Mouse (Mus musculus) ES-Bruce4 (cell line): ENCODE measurements around the gene Tmem87b. TPM values are rescaled to one million over a fixed set of nuclear protein-coding genes. Genes with fewer than 3 reads are reported as not detected.

Source experiments
- H3K27ac ChIP-seq: 2 replicates; pipeline ENCODE4 v1.5.1; 2012; ENCODE audit warnings: low read length, inconsistent platforms; ENCODE audit not compliant: insufficient read depth
- H3K27me3 ChIP-seq: 2 replicates; pipeline ENCODE4 v1.6.1; 2012; ENCODE audit warnings: mild to moderate bottlenecking, low read length, inconsistent platforms; ENCODE audit not compliant: control insufficient read depth, poor library complexity, insufficient read depth, severe bottlenecking
- H3K36me3 ChIP-seq: 2 replicates; pipeline ENCODE4 v1.6.1; 2012; ENCODE audit warnings: inconsistent platforms, mild to moderate bottlenecking, low read length, moderate library complexity; ENCODE audit not compliant: control insufficient read depth, poor library complexity, insufficient read depth, severe bottlenecking
- H3K4me1 ChIP-seq: one replicate; pipeline ENCODE4 v1.8.1; 2011; ENCODE audit warnings: low read length; ENCODE audit not compliant: control insufficient read depth, insufficient read depth
- H3K4me3 ChIP-seq: 2 replicates; pipeline ENCODE4 v1.5.1; 2011; ENCODE audit warnings: low read depth, mild to moderate bottlenecking, low read length
- H3K9ac ChIP-seq: 2 replicates; pipeline ENCODE4 v1.6.1; 2012; ENCODE audit warnings: low read depth, mild to moderate bottlenecking, inconsistent platforms; ENCODE audit not compliant: poor library complexity, severe bottlenecking
- H3K9me3 ChIP-seq: replicated peaks from 2 replicates; pipeline ENCODE4 v1.6.1; 2012; ENCODE audit warnings: mild to moderate bottlenecking, low read length, inconsistent platforms; ENCODE audit not compliant: control insufficient read depth, poor library complexity, insufficient read depth, severe bottlenecking
- CTCF ChIP-seq: IDR thresholded peaks from one replicate; pipeline ENCODE4 v1.8.1; 2011; ENCODE audit warnings: low read depth, low read length
- EP300 ChIP-seq: IDR thresholded peaks from 2 replicates; pipeline ENCODE4 v1.6.1; 2011; ENCODE audit warnings: low read depth, low read length; ENCODE audit not compliant: insufficient read depth
- POLR2A ChIP-seq: IDR thresholded peaks from one replicate; pipeline ENCODE4 v1.8.1; 2011; ENCODE audit warnings: low read length; ENCODE audit not compliant: insufficient read depth
- polyA plus RNA-seq: library from polyadenylated mRNA; stranded (reverse); fragments of >200 nt; gene quantifications from 2 replicates; pipeline ENCODE4 v1.2.4, GENCODE M21; 2011; ENCODE audit warnings: low read depth; ENCODE audit not compliant: missing spikeins, insufficient read depth, insufficient read length

The Tmem87b gene
- polyA plus RNA-seq, 1 experiment: 32.3 TPM

DNA sequence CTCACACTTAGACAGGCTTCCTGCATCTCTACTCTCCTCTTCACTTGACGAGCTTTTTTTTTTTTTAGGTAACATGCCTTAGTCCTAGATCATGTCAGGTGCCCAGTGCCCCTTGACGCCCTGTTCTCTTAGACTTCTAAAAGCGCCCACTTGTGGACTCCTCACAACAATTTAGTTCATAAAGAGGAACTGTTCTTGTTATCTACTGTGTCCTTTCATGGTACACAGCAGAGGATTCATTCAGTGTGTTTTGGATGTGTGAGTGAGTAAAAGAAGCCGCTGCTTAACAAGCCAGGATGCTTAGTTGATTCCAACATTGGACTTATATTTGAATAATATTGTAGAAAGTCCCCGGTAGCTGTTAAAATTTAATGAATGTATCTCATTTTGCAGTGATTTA is 6.0 kb downstream of the Tmem87b start:
- peaks cover 3% of the 10 kb centered on the region for H3K4me1 ChIP-seq
- H3K9me3 ChIP-seq: no peaks in the 10 kb centered on the region
- H3K36me3 ChIP-seq: peaks cover 4% of the 10 kb centered on the region
- no peaks in the 10 kb centered on the region for H3K27me3 ChIP-seq
- H3K4me3 ChIP-seq: no peak overlapping the region
- H3K9ac ChIP-seq: no peak overlapping the region
- no peak overlapping the region for H3K27ac ChIP-seq
- TF ChIP-seq POLR2A (no peak), EP300 (no peak), CTCF (no peak)

DNA sequence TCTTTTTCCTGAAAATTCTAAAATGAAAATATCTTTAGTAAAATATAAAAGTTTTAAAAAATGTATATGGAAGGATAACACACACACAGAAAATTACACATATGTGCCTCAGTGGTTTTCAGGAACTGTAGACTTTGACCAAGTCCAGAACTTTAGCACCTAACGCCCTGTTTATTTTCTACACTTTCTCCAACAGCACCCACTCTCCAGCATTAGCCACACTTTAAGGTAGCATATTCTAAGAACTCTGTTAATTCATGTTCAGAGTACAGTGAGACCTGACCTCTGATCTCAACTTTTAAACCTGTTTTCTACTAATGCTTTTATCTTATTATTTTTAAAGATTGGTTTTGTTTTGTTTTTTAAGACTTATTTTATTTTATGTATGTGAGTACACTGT is 9.9 kb downstream of the Tmem87b start:
- H3K4me1 ChIP-seq: no peaks in the 10 kb centered on the region
- no peak overlapping the region for H3K27ac ChIP-seq
- H3K9ac ChIP-seq: no peak overlapping the region
- no peaks in the 10 kb centered on the region for H3K27me3 ChIP-seq
- TF ChIP-seq CTCF (no peak), POLR2A (no peak)
- no peak overlapping the region for H3K4me3 ChIP-seq
- H3K36me3 ChIP-seq: peaks cover 4% of the 10 kb centered on the region
- H3K9me3 ChIP-seq: no peaks in the 10 kb centered on the region

DNA sequence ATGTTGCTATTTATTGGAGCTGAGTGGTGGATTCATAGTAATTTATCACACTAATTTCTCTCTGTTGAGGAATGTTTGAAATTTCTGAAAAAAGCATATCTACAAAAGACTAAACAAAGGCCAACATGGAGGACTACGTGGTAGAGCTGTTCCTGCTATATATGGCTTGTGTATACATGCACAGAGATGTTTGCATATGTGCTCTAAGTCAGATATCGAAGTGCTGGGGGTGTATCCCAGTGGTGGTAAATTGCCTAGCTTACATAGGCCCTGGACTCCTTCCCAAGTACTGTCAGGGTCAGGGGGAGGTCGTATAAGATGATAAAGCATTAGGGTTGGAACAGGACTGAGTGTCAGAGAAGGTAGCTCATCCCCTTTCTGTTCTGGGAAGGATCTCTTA is 14.7 kb downstream of the Tmem87b start:
- no peak overlapping the region for H3K9ac ChIP-seq
- no peak overlapping the region for H3K27ac ChIP-seq
- no peaks in the 10 kb centered on the region for H3K4me1 ChIP-seq
- H3K27me3 ChIP-seq: no peaks in the 10 kb centered on the region
- TF ChIP-seq CTCF (no peak), EP300 (no peak), POLR2A (no peak)
- peaks cover 17% of the 10 kb centered on the region for H3K36me3 ChIP-seq
- H3K9me3 ChIP-seq: no peaks in the 10 kb centered on the region
- H3K4me3 ChIP-seq: no peak overlapping the region

DNA sequence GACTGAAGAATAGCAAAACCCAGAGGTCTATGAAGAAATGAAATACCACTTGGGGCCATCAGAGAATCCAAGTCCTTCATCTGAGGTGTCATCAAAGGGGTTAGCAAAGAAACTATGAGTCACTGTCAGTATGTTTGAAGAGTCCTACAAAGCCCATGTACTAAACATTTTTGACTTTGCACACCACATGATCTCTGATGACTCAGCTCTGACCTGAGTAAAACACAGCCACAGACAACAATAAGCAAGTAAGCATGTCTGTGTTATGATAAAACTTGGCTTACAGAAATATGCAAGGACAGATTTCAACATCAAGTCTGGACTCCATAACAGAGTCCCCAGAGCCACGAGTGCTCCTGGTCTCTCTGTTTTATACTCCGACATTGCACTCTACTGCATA is 15.1 kb downstream of the Tmem87b start:
- Histone ChIP-seq H3K9ac (no peak overlapping the region), H3K36me3 (peaks cover 18% of the 10 kb centered on the region), H3K4me3 (no peak overlapping the region), H3K4me1 (no peaks in the 10 kb centered on the region), H3K27ac (no peak overlapping the region), H3K27me3 (no peaks in the 10 kb centered on the region), H3K9me3 (no peaks in the 10 kb centered on the region)
- TF ChIP-seq CTCF: no peak
- no peak for TF ChIP-seq EP300
- TF ChIP-seq POLR2A: no peak

DNA sequence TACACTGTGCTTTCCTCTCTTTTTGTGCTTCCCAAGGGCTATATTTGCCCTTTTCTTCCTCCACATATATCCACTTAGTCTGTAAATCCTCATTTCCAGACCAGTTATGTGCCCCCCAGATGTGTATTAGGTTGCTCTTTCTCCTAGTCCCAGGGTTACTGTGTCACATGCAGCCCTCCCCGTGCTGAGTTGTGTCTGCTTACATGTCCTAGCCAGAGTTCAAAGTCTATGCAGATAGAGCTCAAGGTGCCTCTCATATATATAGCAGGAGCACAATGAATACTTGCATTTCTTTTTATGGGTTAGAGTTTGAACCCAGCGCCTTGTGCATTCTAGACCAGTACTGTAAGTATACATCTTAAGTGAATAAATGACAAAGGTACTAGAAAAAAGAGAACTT is 15.5 kb downstream of the Tmem87b start:
- Histone ChIP-seq H3K9ac (no peak overlapping the region), H3K36me3 (peaks cover 18% of the 10 kb centered on the region), H3K27me3 (no peaks in the 10 kb centered on the region), H3K9me3 (no peaks in the 10 kb centered on the region), H3K4me3 (no peak overlapping the region), H3K27ac (no peak overlapping the region), H3K4me1 (no peaks in the 10 kb centered on the region)
- TF ChIP-seq POLR2A (no peak), CTCF (no peak), EP300 (no peak)

DNA sequence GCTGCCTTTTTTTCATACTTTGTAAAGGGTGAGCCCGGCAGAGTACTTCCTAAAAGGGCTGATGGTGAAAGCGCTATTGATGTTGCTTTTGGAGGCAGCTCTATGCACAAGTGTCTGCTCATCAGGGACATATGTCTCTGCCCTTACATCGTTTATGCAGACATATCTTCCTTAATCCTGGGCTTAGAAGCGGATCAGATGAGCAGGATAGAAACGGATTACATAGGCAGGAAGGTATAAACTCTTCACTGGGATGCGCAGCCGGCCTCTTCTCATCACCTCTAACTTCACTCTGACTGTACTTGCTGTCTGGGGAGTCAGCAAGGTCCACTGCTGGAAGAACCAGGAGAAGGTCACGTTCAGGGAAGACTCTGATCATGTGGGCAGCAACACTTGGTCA is 19.6 kb downstream of the Tmem87b start:
- no peak overlapping the region for H3K9ac ChIP-seq
- peaks cover 21% of the 10 kb centered on the region for H3K36me3 ChIP-seq
- no peak for TF ChIP-seq CTCF
- no peak for TF ChIP-seq POLR2A
- no peak for TF ChIP-seq EP300
- no peaks in the 10 kb centered on the region for H3K9me3 ChIP-seq
- H3K27me3 ChIP-seq: no peaks in the 10 kb centered on the region
- H3K4me3 ChIP-seq: no peak overlapping the region
- no peak overlapping the region for H3K27ac ChIP-seq
- H3K4me1 ChIP-seq: no peaks in the 10 kb centered on the region

DNA sequence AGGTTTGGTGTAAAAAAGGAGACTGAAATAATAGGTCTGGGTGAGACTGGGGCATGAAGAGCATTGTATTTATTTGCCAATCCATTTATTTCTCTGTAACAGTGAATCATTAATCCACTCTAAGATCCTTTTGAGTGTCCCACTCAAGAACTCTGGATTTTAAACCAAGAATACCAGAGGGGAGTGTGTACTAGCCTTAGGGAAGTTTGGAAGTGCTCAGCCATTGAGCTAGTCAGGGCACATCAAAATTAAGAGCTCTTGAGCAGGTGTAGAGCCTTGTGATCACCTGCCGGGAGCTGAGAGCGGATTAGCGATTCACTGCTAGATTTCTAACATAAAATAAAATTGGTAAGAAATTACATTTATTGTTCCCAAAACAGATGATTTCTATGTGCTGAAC is 20.7 kb downstream of the Tmem87b start:
- Histone ChIP-seq H3K27ac (no peak overlapping the region), H3K4me1 (no peaks in the 10 kb centered on the region), H3K9ac (no peak overlapping the region), H3K36me3 (peaks cover 29% of the 10 kb centered on the region), H3K27me3 (no peaks in the 10 kb centered on the region), H3K9me3 (no peaks in the 10 kb centered on the region), H3K4me3 (no peak overlapping the region)
- no peak for TF ChIP-seq EP300
- no peak for TF ChIP-seq CTCF
- no peak for TF ChIP-seq POLR2A
